Mouse (Mus musculus): Measurements from ENCODE around the gene Sdc1.

DNA sequence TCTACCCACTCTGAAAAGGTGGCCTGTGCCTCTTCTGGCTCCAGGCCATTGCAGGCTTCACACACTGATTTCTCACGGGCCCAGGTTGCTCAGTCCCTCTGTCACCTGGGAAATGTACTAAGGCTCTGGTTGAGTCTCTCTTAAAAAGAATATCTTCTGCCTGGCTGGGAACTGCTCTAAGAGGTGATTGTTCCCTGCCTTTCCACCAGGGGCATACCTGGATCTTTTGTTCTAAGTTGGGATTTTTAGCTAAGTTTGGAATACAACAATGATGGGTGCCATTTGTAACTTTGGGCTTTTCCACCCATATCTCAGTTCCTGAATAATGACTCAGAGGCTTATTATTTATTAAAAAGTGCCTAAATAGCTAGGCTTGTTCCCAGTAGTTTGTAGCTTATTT lies 44.2 kb upstream of the Sdc1 start:
- TF ChIP-seq CTCF (IDR thresholded peaks at IDR 0.05; ENCODE audit: low read depth) = 0 out of 2 replicates have a peak, but pooled peaks have one; percentile 12
- no peak for TF ChIP-seq EP300 (IDR thresholded peaks at IDR 0.05; ENCODE audit: low read depth)

Measured in liver, postnatal 0 days (tissue).